Mouse (Mus musculus) MEL (cell line): Measurements from ENCODE around the gene Notum. TPM values are rescaled to one million over a fixed set of nuclear protein-coding genes. Genes with fewer than 3 reads are reported as not detected.

Experiments
- DNase-seq: peaks from one replicate; pipeline ENCODE4 v3.0.0; 2011; ENCODE audit warnings: low read depth, low spot score
- H3K27ac ChIP-seq: 2 replicates; pipeline ENCODE4 v1.5.1; 2012; ENCODE audit warnings: low read depth, mild to moderate bottlenecking, control low read depth, low read length, moderate library complexity; ENCODE audit not compliant: control insufficient read depth
- H3K27me3 ChIP-seq, 2 experiments: fragments of 150-350 bp in 1 of 2; sonication (generic) in 1 of 2; 2 replicates each; pipeline ENCODE4 v1.6.1; 2012; ENCODE audit warnings: low read length in 2 of 2, mild to moderate bottlenecking in 2 of 2, improper control_type of control experiment in 1 of 2, moderate library complexity in 1 of 2; ENCODE audit not compliant: insufficient read depth in 2 of 2, control insufficient read depth in 1 of 2
- H3K36me3 ChIP-seq, 2 experiments: 2 replicates each; pipeline ENCODE4 v1.6.1; 2012 to 2014; ENCODE audit warnings: low read length in 2 of 2, improper control_type of control experiment in 1 of 2, inconsistent platforms in 1 of 2, mild to moderate bottlenecking in 1 of 2; ENCODE audit not compliant: insufficient read depth in 2 of 2, control insufficient read depth in 1 of 2
- H3K4me1 ChIP-seq, 2 experiments: fragments of 150-350 bp in 1 of 2; sonication (generic) in 1 of 2; 2 replicates each; pipeline ENCODE4 v1.6.1; 2012; ENCODE audit warnings: low read length in 2 of 2, improper control_type of control experiment in 1 of 2, mild to moderate bottlenecking in 1 of 2; ENCODE audit not compliant: insufficient read depth in 2 of 2, control insufficient read depth in 1 of 2
- H3K4me3 ChIP-seq, 2 experiments: fragments of 150-350 bp in 1 of 2; sonication (generic) in 1 of 2; 2 replicates each; pipeline ENCODE4 v1.5.1; 2012; ENCODE audit warnings: low read depth in 2 of 2, low read length in 2 of 2, mild to moderate bottlenecking in 2 of 2, moderate library complexity in 2 of 2, control low read depth in 1 of 2, improper control_type of control experiment in 1 of 2; ENCODE audit not compliant: control insufficient read depth in 1 of 2, insufficient read depth in 1 of 2
- H3K79me2 ChIP-seq: 2 replicates; pipeline ENCODE4 v1.6.1; 2012; ENCODE audit warnings: mild to moderate bottlenecking, low read length, moderate library complexity; ENCODE audit not compliant: control insufficient read depth, poor library complexity, insufficient read depth
- H3K9ac ChIP-seq: 2 replicates; pipeline ENCODE4 v1.6.1; 2012; ENCODE audit warnings: low read depth, mild to moderate bottlenecking, control low read depth, low read length, moderate library complexity; ENCODE audit not compliant: control insufficient read depth, poor library complexity, severe bottlenecking
- H3K9me3 ChIP-seq: fragments of 150-350 bp; sonication (generic); replicated peaks from 2 replicates; pipeline ENCODE4 v1.6.1; 2012; ENCODE audit warnings: mild to moderate bottlenecking, low read length, improper control_type of control experiment, moderate library complexity; ENCODE audit not compliant: insufficient read depth
- CHD1 ChIP-seq: IDR thresholded peaks from 2 replicates; pipeline ENCODE4 v1.6.1; 2012; ENCODE audit warnings: low read depth, mild to moderate bottlenecking, inconsistent platforms, low read length, improper control_type of control experiment
- CTCF ChIP-seq, 3 experiments: IDR thresholded peaks in 2 of 3; conservative IDR thresholded peaks in 1 of 3; 2 replicates each; pipeline ENCODE4 v1.5.1; 2011 to 2012; ENCODE audit warnings: low read length in 3 of 3, low read depth in 2 of 3, mild to moderate bottlenecking in 2 of 3, improper control_type of control experiment in 1 of 3, inconsistent platforms in 1 of 3, mixed read lengths in 1 of 3, moderate library complexity in 1 of 3; ENCODE audit not compliant: control insufficient read depth in 1 of 3, insufficient read depth in 1 of 3, poor library complexity in 1 of 3, severe bottlenecking in 1 of 3
- E2F4 ChIP-seq: IDR thresholded peaks from 2 replicates; pipeline ENCODE4 v1.6.1; 2011; ENCODE audit warnings: low read depth, low read length, improper control_type of control experiment, borderline replicate concordance
- EP300 ChIP-seq, 2 experiments: IDR thresholded peaks; 2 replicates each; pipeline ENCODE4 v1.6.1; 2011; ENCODE audit warnings: improper control_type of control experiment in 2 of 2, low read length in 2 of 2, low read depth in 1 of 2, mild to moderate bottlenecking in 1 of 2
- GATA1 ChIP-seq: IDR thresholded peaks from 2 replicates; pipeline ENCODE4 v1.6.1; 2011; ENCODE audit warnings: low read depth, low read length, improper control_type of control experiment
- JUND ChIP-seq: IDR thresholded peaks from 2 replicates; pipeline ENCODE4 v1.6.1; 2011; ENCODE audit warnings: low read depth, mild to moderate bottlenecking, improper control_type of control experiment, low read length
- KAT2A ChIP-seq: conservative IDR thresholded peaks from 2 replicates; pipeline ENCODE4 v1.6.1; 2012; ENCODE audit warnings: low read depth, low read length, improper control_type of control experiment, inconsistent platforms
- MAZ ChIP-seq: IDR thresholded peaks from 2 replicates; pipeline ENCODE4 v1.6.1; 2012; ENCODE audit warnings: low read depth, mild to moderate bottlenecking, inconsistent platforms, low read length, improper control_type of control experiment
- MEF2A ChIP-seq: IDR thresholded peaks from 2 replicates; pipeline ENCODE4 v1.6.1; 2014; ENCODE audit warnings: low read depth, mild to moderate bottlenecking, inconsistent platforms, low read length, improper control_type of control experiment; ENCODE audit not compliant: poor library complexity, insufficient replicate concordance, severe bottlenecking; ENCODE audit errors: extremely low read depth
- MYC ChIP-seq: IDR thresholded peaks from 2 replicates; pipeline ENCODE4 v1.6.1; 2011; ENCODE audit warnings: low read depth, mild to moderate bottlenecking, low read length, improper control_type of control experiment, moderate library complexity
- NELFE ChIP-seq: IDR thresholded peaks from 2 replicates; pipeline ENCODE4 v1.6.1; 2011; ENCODE audit warnings: low read depth, low read length, improper control_type of control experiment
- NRF1 ChIP-seq: IDR thresholded peaks from 2 replicates; pipeline ENCODE4 v1.6.1; 2014; ENCODE audit warnings: low read depth, mild to moderate bottlenecking, inconsistent platforms, low read length, improper control_type of control experiment, moderate library complexity; ENCODE audit not compliant: poor library complexity, insufficient read depth, severe bottlenecking
- POLR2AphosphoS2 ChIP-seq: IDR thresholded peaks from 2 replicates; pipeline ENCODE4 v1.6.1; 2011; ENCODE audit warnings: low read length, improper control_type of control experiment
- UBTF ChIP-seq: IDR thresholded peaks from 2 replicates; pipeline ENCODE4 v1.6.1; 2012; ENCODE audit warnings: low read depth, mild to moderate bottlenecking, inconsistent platforms, low read length, improper control_type of control experiment, moderate library complexity, borderline replicate concordance; ENCODE audit not compliant: insufficient read depth
- USF1 ChIP-seq: IDR thresholded peaks from 2 replicates; pipeline ENCODE4 v1.6.1; 2014; ENCODE audit warnings: low read depth, mild to moderate bottlenecking, inconsistent platforms, low read length, improper control_type of control experiment, moderate library complexity
- USF2 ChIP-seq, 2 experiments: IDR thresholded peaks; 2 replicates each; pipeline ENCODE4 v1.6.1; 2011 to 2012; ENCODE audit warnings: improper control_type of control experiment in 2 of 2, low read length in 2 of 2, borderline replicate concordance in 1 of 2, inconsistent platforms in 1 of 2, low read depth in 1 of 2, mild to moderate bottlenecking in 1 of 2; ENCODE audit not compliant: insufficient read depth in 1 of 2
- ZC3H11A ChIP-seq: IDR thresholded peaks from 2 replicates; pipeline ENCODE4 v1.6.1; 2012; ENCODE audit warnings: low read depth, mild to moderate bottlenecking, inconsistent platforms, low read length, improper control_type of control experiment
- ZMIZ1 ChIP-seq: IDR thresholded peaks from 2 replicates; pipeline ENCODE4 v1.6.1; 2012; ENCODE audit warnings: low read depth, mild to moderate bottlenecking, inconsistent platforms, low read length, improper control_type of control experiment, moderate library complexity
- ZNF384 ChIP-seq: IDR thresholded peaks from 2 replicates; pipeline ENCODE4 v1.6.1; 2012; ENCODE audit warnings: low read depth, mild to moderate bottlenecking, inconsistent platforms, low read length, improper control_type of control experiment
- polyA plus RNA-seq, 2 experiments: library from polyadenylated mRNA; stranded (reverse) in 1 of 2; unstranded in 1 of 2; fragments of >175 nt in 1 of 2; fragments of >200 nt in 1 of 2; gene quantifications; 2 replicates each; pipeline versions ENCODE4 v1.2.1 to v1.2.4; 2012; ENCODE audit warnings: low replicate concordance in 2 of 2, low read depth in 1 of 2; ENCODE audit not compliant: insufficient read length in 2 of 2, insufficient read depth in 1 of 2, missing spikeins in 1 of 2
- total RNA-seq: library from RNA; depleted of rRNA; stranded (reverse); fragments of 300-350 nt; gene quantifications from 2 replicates; pipeline ENCODE4 v1.2.3, GENCODE M21; 2012; rRNA removed

The Notum gene
- total RNA-seq (not detected in 2 replicates), polyA plus RNA-seq (not detected)

DNA sequence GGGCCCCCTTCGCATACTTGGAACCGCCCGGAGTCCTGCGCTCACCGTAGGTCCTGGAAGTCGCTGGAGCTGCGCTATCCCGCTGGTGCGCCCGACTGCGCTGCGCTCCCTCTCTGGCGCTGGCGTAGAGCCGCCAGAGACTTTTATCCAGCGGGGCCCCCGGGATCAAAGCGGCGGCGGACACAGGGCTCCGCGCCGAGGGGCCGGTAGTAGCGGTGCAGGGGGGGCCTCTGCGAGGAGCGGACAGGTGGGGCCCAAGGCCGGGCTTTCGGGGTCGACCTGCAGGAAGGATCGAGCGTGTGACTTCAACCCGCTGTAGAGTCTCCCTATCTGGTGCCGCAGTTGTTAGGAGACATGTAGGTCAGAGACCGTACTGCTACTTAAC is at the start of gene Notum:
TSS of gene Notum (minus strand) at position 100 of the 385 bp plus-strand sequence.
- TF ChIP-seq ZC3H11A: no peak
- TF ChIP-seq JUND: no peak
- no peak for TF ChIP-seq USF1
- TF ChIP-seq, all 39 proteins: peak for 0
- no peak within 1 kb of the TSS for H3K9ac ChIP-seq

DNA sequence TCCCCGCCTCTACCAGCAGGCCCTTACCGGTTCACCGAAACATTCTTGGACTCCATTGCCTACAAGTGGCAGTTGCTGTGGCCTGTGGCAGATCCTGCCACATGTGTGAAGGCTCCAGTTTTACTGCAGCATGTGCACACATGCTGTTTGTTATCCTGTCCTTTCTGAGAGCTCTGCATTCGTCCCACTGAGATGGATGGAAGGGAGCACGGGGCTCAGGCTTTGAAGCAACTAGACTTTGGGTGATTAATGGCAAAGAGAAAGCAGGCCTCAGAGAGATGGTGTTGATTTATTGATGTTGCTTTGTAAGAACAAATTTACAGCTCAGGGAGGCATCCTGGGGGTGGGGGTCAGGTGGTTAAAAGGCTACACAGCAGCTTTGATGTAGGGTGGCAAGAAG is 49.7 kb upstream of the Notum start:
- Histone ChIP-seq H3K4me3 (no peak overlapping the region), H3K79me2 (peaks cover 17% of the 10 kb centered on the region), H3K36me3 (0 out of 4 replicates have a peak, but pooled peaks cover 0 to 2% of the 10 kb centered on the region in 2 experiments), H3K4me1 (peaks cover 0 to 8% of the 10 kb centered on the region in 2 experiments; a peak in 3 of 4 replicates), H3K27me3 (no peaks in the 10 kb centered on the region), H3K27ac (no peak overlapping the region), H3K9ac (no peak overlapping the region), H3K9me3 (no peaks in the 10 kb centered on the region)
- DNase-seq: no peak
- TF ChIP-seq ZNF384 (no peak), CTCF (IDR thresholded peaks at IDR 0.05 in 2 of 3, conservative IDR thresholded peaks at IDR 0.05 in 1 of 3; ENCODE audit: control insufficient read depth in 1 of 3, insufficient read depth in 1 of 3, low read depth in 2 of 3, low read length in 3 of 3, poor library complexity in 1 of 3, severe bottlenecking in 1 of 3) (no peak), KAT2A (no peak), POLR2AphosphoS2 (0 out of 2 replicates have a peak, but pooled peaks have one; percentile 8), EP300 (IDR thresholded peaks at IDR 0.05; ENCODE audit: low read depth in 1 of 2, low read length in 2 of 2) (no peak), UBTF (no peak), CHD1 (no peak), NELFE (no peak), ZC3H11A (no peak)

More for the DNA sequence above, at the start of gene Notum:
- no peak within 1 kb of the TSS for H3K4me3 ChIP-seq
- H3K36me3 ChIP-seq: no peaks in the 10 kb centered on the region
- no peak within 1 kb of the TSS for H3K27ac ChIP-seq
- H3K79me2 ChIP-seq: no peaks in the 10 kb centered on the region
- no peak for DNase-seq
- H3K27me3 ChIP-seq: peaks cover 3 to 5% of the 10 kb centered on the region in 2 experiments
- H3K9me3 ChIP-seq: no peaks in the 10 kb centered on the region
- H3K4me1 ChIP-seq: no peaks in the 10 kb centered on the region

DNA sequence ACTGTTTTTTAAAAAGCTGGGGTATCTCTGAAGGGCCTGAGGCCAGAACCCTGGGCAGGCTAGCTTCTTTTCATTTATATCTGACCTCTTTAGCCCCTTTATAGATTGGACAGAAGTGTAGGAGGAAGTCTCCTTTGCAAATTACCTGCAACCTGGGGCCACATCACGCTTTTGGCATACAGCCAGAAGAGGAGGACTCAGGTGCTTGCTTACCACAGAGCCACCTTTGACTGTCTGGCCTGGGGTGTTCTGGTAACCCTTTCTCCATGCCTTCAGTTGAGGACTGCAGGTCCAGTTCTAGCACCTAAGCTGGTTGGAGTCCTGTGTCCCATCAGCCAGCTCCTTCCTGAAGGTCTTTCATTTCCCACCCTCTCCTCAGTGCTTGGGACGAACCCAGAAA is 48.6 kb upstream of the Notum start:
- H3K27me3 ChIP-seq: no peaks in the 10 kb centered on the region
- DNase-seq: no peak
- no peak overlapping the region for H3K4me3 ChIP-seq
- H3K27ac ChIP-seq: no peak overlapping the region
- peaks cover 0 to under 1% of the 10 kb centered on the region in 2 experiments; a peak in 1 of 4 replicates for H3K4me1 ChIP-seq
- peaks cover 15% of the 10 kb centered on the region for H3K79me2 ChIP-seq
- no peak overlapping the region for H3K9ac ChIP-seq
- H3K9me3 ChIP-seq: no peaks in the 10 kb centered on the region
- no peaks in the 10 kb centered on the region for H3K36me3 ChIP-seq
- no peak for TF ChIP-seq GATA1
- TF ChIP-seq CTCF (IDR thresholded peaks at IDR 0.05 in 2 of 3, conservative IDR thresholded peaks at IDR 0.05 in 1 of 3; ENCODE audit: control insufficient read depth in 1 of 3, insufficient read depth in 1 of 3, low read depth in 2 of 3, low read length in 3 of 3, poor library complexity in 1 of 3, severe bottlenecking in 1 of 3): no peak
- TF ChIP-seq NRF1: no peak
- TF ChIP-seq E2F4: no peak
- no peak for TF ChIP-seq MYC
- no peak for TF ChIP-seq MEF2A
- no peak for TF ChIP-seq USF2 (IDR thresholded peaks at IDR 0.05; ENCODE audit: borderline replicate concordance in 1 of 2, insufficient read depth in 1 of 2, low read depth in 1 of 2, low read length in 2 of 2)
- TF ChIP-seq MAZ: no peak
- TF ChIP-seq ZNF384: no peak
- TF ChIP-seq ZMIZ1: no peak
- TF ChIP-seq, all 39 proteins: peak for 0
